Mouse (Mus musculus) MEL (cell line): ENCODE results near the gene Prdm16.

Experiments
- BHLHE40 ChIP-seq: IDR thresholded peaks from 2 replicates; pipeline ENCODE4 v1.6.1; 2012; ENCODE audit warnings: low read depth, mild to moderate bottlenecking, inconsistent platforms, low read length, improper control_type of control experiment, borderline replicate concordance
- CHD1 ChIP-seq: IDR thresholded peaks from 2 replicates; pipeline ENCODE4 v1.6.1; 2012; ENCODE audit warnings: low read depth, mild to moderate bottlenecking, inconsistent platforms, low read length, improper control_type of control experiment
- CTCF ChIP-seq, 3 experiments: IDR thresholded peaks in 2 of 3; conservative IDR thresholded peaks in 1 of 3; 2 replicates each; pipeline ENCODE4 v1.5.1; 2011 to 2012; ENCODE audit warnings: low read length in 3 of 3, low read depth in 2 of 3, mild to moderate bottlenecking in 2 of 3, improper control_type of control experiment in 1 of 3, inconsistent platforms in 1 of 3, mixed read lengths in 1 of 3, moderate library complexity in 1 of 3; ENCODE audit not compliant: control insufficient read depth in 1 of 3, insufficient read depth in 1 of 3, poor library complexity in 1 of 3, severe bottlenecking in 1 of 3
- EP300 ChIP-seq, 2 experiments: IDR thresholded peaks; 2 replicates each; pipeline ENCODE4 v1.6.1; 2011; ENCODE audit warnings: improper control_type of control experiment in 2 of 2, low read length in 2 of 2, low read depth in 1 of 2, mild to moderate bottlenecking in 1 of 2
- GATA1 ChIP-seq: IDR thresholded peaks from 2 replicates; pipeline ENCODE4 v1.6.1; 2011; ENCODE audit warnings: low read depth, low read length, improper control_type of control experiment
- JUND ChIP-seq: IDR thresholded peaks from 2 replicates; pipeline ENCODE4 v1.6.1; 2011; ENCODE audit warnings: low read depth, mild to moderate bottlenecking, improper control_type of control experiment, low read length
- MAFK ChIP-seq: IDR thresholded peaks from 2 replicates; pipeline ENCODE4 v1.6.1; 2011; ENCODE audit warnings: low read depth, mild to moderate bottlenecking, low read length, improper control_type of control experiment, borderline replicate concordance
- MAX ChIP-seq: IDR thresholded peaks from 2 replicates; pipeline ENCODE4 v1.6.1; 2011; ENCODE audit warnings: low read length, improper control_type of control experiment
- NRF1 ChIP-seq: IDR thresholded peaks from 2 replicates; pipeline ENCODE4 v1.6.1; 2014; ENCODE audit warnings: low read depth, mild to moderate bottlenecking, inconsistent platforms, low read length, improper control_type of control experiment, moderate library complexity; ENCODE audit not compliant: poor library complexity, insufficient read depth, severe bottlenecking
- TCF12 ChIP-seq: IDR thresholded peaks from 2 replicates; pipeline ENCODE4 v1.6.1; 2014; ENCODE audit warnings: low read depth, mild to moderate bottlenecking, inconsistent platforms, low read length, improper control_type of control experiment, moderate library complexity
- ZC3H11A ChIP-seq: IDR thresholded peaks from 2 replicates; pipeline ENCODE4 v1.6.1; 2012; ENCODE audit warnings: low read depth, mild to moderate bottlenecking, inconsistent platforms, low read length, improper control_type of control experiment
- ZNF384 ChIP-seq: IDR thresholded peaks from 2 replicates; pipeline ENCODE4 v1.6.1; 2012; ENCODE audit warnings: low read depth, mild to moderate bottlenecking, inconsistent platforms, low read length, improper control_type of control experiment

GRCm38 (mm10) chr4:154279481-154279880 lies 357.2 kb downstream of the Prdm16 start:
- TF ChIP-seq CHD1 (no peak), ZC3H11A (no peak), MAX (no peak), GATA1 (no peak), CTCF (IDR thresholded peaks at IDR 0.05 in 2 of 3, conservative IDR thresholded peaks at IDR 0.05 in 1 of 3; ENCODE audit: control insufficient read depth in 1 of 3, insufficient read depth in 1 of 3, low read depth in 2 of 3, low read length in 3 of 3, poor library complexity in 1 of 3, severe bottlenecking in 1 of 3) (no peak), NRF1 (no peak), ZNF384 (no peak), JUND (no peak), TCF12 (no peak), MAFK (no peak), BHLHE40 (no peak), EP300 (IDR thresholded peaks at IDR 0.05; ENCODE audit: low read depth in 1 of 2, low read length in 2 of 2) (no peak)
